Mouse (Mus musculus) megakaryocyte, embryonic 14.5 days (primary cell): Measurements from ENCODE around the gene Mef2c.

Experiments
- FLI1 ChIP-seq: IDR thresholded peaks from 2 replicates; pipeline ENCODE4 v1.6.1; 2012; ENCODE audit warnings: low read length, inconsistent platforms, mixed read lengths
- GATA1 ChIP-seq: IDR thresholded peaks from 3 replicates; pipeline ENCODE4 v1.6.1; 2012; ENCODE audit warnings: mixed read lengths, low read length, inconsistent platforms, borderline replicate concordance

DNA sequence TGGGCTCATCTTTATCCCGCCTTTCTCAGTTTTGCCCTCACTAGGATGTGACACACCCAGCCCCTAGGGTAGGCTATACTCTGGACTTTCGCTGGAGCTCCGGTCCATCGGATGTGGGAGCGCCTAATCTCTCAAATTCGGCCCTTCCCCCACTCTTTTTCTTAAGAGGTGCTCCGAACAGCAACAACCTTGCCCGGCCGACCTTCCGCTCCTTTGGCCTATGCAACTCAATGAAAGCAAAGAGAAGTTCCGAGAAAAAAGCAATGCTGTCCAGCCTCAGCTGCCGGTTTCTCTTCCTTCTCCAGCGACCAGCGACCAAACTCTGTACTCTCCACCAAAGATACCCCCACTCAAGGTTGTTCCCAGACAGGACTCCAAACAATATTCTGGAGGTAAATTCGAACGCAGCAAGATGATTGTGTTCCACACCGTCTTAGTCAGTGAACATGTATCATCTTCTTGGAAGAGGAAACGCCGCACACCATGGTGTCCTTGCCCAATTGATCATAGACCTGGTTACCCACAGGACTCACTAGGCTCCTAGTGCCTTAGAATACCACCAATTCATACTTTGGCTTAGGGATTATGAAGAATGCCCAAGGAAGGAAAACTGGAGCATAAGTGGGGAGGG, 209.9 kb downstream of the Mef2c start:
- no peak for TF ChIP-seq GATA1
- no peak for TF ChIP-seq FLI1
